Mouse (Mus musculus) layer of hippocampus, postnatal 14 days (tissue): ENCODE results near the gene Shf. TPM values are rescaled to one million over a fixed set of nuclear protein-coding genes. Genes with fewer than 3 reads are reported as not detected.

Experiments used
- DNase-seq, 2 experiments: peaks; one replicate each; pipeline ENCODE4 v3.0.0; 2021 to 2022; ENCODE audit warnings: low spot score in 2 of 2, mixed read lengths in 1 of 2
- total RNA-seq, 2 experiments: library from RNA; stranded (reverse); gene quantifications; 2 replicates each; pipeline ENCODE4 v1.2.3; 2021

Shf gene
- total RNA-seq, 2 experiments from 2014 or later, result 57.5 to 65.2 TPM

DNA sequence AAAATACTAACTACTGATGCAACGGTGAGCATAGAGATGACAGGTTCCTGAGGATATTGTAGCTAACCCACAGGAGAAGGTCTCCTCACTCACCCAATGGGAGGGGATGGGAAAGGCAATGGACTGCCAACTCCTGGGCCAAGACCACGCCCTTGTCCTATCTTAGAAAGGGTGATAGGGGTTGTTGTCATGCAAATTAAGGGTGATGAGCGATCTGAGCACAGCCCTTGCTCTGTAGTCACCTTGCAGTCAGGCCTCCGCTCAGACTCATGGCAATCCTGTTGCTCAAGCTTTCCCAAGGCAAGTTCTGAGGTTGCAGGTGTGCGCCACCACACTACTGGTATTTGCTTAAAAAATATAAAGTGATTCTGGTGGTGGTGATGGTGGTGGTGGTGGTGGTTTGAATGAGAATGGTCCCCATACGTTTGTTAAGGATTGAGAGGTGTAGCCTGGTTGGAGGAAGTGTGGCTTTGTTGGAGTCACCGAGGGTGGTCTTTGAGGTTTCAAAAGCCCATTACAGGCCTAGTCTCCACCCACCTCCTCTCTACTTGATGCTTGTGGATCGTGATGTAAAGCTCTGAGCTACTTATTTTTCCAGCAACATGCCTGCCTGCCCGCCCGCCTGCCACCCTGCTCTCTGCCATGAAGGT is 1.3 kb upstream of the Shf start:
- DNase-seq, result no peak

DNA sequence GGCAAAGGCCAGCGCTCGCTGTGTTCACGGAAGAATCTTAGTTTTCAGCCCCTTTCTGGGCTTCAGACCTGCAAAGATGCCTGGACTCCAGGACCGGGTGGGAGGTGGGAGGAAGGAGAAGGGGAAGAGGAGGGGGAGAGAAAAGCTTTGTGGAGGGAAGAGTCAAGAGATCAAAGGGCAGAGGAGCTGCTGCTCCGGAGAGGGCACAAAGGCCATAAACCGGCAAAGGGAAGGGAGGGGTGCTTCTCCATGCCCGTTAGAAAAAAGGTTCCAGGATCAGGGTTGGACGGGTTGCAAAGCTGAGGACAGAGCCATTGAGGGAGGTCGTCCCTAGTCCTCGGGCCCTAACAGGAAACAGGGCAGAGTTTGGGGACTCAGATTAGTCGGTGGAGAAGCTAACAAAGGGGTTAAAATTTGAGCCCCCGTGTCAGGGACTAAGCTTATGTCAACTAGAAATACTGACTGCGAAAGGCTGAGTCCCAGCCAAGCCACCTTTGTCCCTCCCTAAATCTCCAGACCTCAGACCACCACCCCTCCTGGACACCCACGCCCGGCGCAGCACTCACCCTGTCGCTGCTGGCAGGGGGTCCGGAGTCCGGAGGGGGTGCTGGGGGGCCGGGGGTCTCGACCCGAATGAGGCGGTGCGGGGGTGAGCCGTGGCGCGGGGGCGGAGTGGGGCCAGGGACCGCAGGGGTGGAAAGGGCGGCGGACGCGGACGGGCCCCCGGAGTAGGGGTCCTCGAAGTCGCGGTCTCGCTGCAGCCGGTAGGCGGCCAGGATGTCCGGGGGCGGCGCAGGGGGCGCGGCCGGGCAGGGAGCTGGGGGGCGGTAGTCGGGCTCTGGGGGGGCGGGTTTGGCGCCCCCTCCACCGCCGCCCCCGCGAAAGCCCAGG is 636 bp downstream of the Shf start:
- no peak for DNase-seq

DNA sequence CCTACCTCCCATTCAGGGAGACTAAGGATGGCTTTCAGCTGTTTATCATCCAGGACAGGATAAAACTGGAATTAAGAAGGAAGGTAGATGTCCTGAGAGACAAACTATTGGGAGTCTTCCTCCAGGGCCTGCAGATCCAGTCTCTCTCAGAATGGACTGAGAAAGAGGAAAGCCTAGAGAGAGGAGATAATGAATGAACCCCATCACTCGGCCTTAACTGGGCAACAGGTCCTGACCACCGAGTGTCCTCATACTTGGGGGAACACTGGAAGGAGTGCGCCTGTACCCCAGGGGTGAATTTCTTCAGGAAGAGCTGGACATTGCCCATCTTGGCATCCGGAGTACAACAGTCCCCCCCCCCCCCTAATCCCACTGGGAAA is 1.3 kb downstream of the Shf start:
- DNase-seq, result no peak

DNA sequence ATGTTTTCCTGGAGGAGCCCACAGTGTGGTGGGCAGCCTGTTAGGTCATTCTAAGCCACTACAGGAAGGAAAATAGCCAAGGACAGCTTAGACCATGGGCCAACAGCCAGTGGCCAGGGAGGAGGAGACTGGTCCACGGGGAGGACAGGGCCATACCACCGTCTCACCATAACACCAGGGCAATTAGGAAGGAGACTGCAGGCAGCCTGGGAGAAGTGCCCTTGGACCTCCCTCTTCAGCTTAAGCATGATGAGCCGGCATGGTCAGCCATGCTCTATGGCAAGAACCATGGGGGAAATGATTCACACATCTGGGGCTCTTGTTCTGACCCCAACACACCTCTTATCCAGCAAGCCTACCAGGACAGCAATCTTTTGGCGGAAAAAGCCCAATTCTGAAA is 1.8 kb downstream of the Shf start:
- no peak for DNase-seq

DNA sequence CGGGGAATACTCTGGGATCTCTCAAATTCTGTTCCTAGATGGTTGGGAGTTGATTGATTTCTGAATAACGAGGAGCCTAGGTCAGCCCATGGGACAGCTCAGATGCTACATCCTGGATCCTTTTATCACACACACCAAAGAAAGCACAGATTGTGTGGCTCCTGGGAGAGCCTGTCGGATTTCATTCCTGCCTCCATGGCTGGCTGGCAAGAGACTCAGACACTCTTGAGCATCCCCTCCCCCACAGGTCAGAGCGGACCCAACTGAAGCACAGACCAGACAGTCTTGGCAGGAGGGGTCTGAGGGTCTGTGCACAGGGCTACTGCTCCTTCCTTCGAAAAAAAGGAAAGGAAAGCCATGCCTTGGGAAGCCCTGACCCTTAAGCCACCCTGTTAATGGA is 2.3 kb downstream of the Shf start:
- DNase-seq, result no peak

DNA sequence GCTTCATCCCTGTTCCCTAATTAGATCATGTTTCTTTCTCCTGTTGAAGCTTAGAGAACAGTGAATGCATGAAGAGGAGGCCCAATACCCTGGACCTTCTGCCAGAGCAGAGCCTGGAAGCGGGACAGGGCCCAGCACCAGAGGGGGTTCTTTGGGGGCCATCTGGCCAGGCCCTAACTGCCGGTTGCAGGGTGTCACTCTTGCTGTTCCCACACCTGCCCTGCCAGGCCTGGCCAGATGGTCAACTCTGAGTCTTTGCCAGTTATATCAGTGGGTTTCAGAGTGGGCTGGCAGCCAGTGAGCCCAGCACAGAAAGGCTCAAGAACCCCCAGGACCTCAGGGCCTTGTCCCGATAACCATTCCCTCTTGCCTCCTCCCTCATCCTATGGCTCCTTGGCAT is 2.9 kb downstream of the Shf start:
- DNase-seq, result peak in 1 of 2 experiments; percentile 66

DNA sequence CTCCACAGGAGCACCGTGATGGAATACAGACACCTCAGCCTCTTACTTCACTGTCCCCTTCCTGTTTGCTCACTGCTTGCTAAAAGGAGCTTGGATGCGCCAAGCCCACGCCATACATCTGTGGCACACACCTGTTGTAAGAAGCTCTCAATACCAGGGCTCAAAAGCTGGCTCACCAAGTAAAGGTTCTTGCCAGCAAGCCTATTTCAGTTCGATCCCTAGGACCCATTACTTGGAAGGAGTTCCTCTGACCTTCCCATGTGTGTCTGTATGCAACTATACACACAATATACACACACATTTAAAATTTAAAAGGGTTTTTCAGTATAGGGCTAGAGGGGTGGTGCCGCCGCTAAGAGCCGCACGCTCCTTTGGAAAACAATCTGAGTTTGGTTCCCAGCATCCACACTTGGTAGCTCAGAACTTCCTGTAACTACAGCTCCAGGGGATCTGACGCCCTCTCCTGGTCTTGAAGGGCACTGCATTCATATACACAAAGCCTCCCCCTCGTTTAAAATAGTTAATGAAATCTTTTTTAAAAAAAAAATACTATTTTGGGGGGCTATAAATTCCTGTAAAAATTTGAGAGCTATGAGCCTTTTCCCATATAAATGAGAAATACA is 3.6 kb downstream of the Shf start:
- DNase-seq, result no peak

DNA sequence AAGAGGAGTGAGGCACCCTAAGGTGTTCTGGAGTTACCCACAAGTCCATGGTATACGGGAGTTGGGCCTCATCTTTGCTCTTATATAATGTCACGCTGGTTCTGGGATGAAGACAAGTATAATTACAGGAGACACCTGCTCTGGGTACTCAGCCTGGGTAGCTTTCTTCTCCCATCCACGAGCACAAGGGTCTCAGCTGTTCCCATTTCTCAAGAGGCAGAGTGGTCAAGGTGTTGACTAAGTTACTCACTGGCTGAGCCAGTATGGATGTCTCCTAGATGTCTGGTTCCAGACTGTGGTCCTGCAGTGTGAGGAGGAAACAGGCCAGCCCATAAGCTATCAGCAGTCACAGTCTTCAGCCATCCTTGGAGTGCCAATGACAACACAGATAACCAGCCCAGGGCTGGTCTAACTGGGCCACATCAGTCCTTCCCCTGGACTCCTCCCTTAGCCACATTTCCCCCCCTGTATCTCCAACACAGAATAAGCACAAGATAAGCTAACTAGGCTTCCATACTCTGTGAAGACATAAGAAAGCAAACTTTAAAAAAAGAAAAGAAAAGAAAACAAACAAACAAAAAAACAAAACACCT is 4.5 kb downstream of the Shf start:
- no peak for DNase-seq

DNA sequence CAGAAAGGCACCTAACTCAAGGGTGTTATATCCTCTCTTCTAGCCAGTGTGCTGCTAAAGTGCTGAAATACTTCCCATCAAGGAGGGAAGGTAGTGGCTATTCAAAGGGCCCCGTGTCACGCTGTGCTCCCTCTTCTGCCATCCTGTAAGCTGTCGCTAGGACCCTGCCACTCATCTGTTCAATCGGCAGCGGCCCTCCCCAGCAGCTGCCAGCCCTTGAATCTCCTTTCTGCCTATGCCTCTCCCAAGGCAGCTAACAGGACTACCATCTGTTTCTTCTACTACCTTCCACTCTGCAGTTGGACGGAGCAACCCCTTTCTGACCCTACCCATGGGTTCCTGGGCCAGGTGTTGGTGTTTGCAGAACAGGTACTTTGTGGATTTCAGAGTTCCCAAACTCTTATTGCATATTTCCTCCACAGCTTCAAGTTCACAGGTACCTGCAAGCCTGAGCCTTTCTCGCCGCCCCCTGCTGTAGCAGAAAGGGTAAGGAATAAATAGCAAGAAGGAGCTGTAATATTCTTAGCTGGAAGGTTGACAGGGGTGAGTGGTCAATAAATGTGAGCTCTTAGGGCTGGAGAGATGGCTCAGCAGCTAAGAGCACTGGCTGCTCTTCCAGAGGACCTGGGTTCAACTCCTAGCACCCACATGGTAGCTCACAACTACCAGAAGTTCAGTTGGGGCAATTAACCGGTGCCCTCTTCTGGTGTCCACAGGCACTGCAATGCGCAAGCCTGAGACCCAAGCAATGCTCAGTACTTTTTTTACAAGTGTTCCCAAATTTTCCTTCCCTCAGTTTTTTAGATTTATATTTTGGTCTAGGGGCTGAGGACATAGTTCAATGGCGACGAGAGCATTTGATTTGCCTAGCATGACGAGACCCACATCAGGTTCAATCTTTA is 6.1 kb downstream of the Shf start:
- DNase-seq, result no peak

DNA sequence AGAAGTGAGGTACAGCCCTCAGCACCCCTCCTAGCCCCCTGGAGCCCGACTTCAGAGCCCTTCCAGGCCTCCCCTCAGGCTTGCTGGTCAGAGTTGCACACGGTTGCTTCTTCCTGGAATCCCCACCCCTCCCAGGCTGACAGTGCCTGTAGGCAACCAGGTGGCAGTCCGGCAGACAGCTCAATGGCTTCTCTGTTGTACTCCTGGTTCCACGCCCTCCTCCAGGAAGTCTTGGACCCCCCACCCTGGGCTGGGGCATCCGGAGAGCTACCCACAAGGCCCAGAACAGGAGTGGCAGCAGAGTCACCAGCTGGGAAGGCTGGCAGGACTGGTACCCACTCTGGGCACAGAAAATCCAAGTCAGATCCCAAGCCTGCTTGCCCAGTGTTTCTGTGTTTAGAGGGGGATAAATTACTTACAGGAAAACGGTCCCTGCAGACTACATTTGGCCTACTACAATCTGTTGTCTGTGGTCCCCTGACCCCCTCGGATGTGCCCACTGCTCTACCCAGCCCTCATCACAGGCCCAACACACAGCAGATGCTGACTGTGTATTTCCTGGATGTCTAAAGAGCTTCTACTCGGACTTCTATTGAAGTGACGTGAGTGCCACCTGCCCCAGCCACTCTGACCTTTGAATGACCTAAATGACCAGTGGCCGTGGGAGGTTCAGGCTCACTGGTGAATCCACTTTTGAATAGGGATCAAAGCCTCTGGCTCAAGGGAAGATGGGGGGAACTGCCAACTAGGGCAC is 6.9 kb downstream of the Shf start:
- DNase-seq, result no peak

DNA sequence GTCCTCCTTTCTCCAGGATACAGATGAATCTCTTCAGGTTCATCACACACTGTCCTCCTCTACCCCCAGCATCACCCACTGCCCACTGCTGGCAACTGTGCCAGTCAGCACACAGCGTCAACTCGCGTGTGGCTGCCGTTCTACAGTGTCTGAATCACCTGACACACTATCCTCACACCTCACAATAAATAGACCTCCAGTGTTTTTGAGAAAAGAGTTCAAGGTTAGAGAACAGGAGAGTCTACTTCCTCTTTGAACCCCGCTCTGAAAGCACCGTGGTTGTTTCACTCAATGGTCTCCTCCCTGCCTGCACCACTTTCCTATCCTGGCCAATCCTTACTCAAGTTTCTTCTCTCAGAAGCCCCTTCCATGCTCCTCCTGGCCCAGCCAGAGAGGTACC is 7.8 kb downstream of the Shf start:
- no peak for DNase-seq

DNA sequence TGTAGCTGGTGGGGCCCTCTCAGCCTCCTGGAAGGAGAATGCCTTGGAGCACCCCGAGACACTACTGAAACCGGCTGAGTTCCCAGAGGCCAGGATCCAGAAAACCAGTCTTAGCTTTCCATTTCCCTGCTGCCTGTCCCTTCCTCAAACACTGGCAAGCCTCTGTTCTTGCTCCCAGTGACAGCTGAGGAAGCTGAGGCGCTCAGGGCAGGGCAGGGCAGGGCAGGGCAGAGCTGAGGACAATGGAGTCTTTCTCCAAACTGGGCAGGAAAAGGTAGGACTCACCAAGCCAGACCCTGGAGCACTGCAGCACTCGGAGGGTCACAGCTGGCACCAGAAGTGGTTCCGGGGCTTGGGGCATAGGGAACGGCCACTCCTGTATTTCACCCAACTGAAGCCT is 8.7 kb downstream of the Shf start:
- no peak for DNase-seq

DNA sequence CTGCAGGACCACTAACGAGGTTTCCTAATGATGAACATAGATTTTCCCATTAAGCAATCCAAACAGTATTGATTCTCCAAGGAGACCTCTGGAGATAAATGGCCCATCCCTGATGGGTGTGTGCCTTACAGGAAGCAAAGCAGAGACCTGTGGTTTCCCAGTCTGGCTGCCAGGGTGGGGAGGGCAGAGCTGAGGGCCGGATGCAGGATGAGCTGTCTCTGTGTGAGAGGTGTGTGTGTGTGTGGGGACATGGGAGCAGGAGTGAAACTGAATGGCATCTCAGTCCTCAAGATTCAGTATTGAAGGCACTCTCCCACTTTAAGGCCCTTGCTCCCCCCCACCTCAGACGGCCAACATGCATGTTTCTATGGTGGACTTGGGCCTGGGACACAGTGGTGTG is 12.8 kb downstream of the Shf start:
- no peak for DNase-seq

DNA sequence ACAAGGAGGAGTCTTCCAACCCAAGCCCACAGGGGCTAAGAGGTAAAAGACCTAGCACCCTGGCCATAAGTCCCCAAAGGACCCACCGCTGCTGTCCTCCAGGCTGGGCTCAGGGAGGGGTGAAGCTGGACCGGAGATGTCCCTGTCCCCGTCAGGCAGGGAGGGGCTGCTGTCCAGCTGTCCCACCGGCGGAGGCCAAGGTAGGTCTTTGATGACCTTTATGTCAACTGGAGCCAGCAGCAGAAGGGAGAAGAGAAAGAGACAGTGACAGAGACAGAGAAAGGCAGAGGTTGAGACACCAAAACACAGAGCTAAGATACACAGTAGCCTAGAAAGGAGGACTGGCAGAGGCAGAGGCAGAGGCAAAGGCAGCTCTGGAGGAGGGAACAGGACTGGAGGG is 13.6 kb downstream of the Shf start:
- DNase-seq, result no peak

DNA sequence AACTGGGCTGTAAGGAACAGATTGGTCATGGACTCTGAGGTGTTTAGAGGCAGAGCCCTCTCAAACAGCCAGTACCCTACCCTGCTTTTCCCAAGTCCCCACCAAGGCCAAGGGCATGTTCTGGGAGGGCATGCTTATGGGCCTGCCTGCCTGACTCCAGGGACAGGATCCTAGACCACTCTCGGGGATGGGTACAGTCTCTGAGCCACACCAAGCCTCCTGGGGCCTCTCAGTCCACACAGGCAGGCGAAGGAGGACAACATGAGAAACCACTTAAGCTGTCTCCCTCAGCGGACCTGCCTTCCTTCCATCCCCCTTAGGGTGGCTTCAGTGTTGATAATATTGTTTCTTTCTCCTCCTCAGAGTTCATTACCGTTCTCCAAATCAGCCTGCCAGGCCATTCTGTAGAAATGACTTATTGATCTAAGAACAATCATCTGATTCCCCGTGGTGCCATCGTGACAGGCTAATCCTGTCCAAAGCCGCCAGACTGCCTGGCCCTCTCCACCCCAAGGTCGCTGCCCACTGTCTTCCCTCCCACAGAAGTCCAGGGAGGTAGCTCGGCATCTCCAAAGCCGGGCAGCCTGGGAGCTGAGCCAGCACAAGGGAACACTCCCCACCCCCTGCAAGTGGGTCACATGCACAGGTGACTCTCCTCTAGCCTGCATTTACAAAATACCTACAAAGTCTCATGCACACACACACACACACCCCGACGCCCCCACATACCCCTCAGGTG is 14.6 kb downstream of the Shf start:
- DNase-seq, result no peak

DNA sequence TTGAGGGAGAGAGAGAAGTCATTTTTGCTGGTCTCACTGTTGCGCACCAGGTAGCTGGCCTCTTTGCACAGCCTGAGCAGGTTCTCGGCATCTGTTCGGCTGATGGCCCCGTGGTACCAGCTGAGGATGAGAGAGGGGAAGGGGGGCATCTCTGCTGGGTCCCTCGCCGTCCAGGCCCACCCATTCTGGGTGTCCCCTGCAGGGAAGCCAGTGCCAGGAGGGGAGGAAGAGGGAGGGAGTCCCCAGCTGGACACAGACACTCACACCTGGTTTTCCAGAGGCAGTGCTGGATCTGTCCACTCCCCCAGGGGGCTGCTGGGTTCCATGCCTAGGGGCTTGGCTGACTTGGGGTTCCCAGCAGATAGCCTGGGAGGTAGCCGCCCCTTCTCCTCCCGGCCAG is 15.2 kb downstream of the Shf start:
- no peak for DNase-seq

DNA sequence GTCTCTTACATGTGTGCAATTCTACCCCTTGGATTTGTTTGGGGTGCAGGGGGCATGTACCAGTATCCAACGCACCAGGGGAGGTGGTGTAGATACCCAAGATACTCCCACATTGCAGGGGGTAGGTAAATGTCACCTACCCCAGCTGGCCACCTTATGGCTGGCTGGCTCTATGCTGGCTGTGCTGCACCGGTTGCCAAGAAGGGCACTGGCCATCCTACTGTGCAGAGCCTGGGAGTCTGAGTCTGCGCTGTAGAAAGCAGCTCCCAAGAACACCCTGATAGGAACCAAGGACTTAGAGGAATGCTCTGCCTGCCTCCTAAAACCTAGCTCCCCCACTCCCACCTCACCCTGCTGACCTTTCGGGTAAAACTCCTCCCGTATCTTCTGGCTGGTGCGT is 16.0 kb downstream of the Shf start:
- DNase-seq, result no peak

DNA sequence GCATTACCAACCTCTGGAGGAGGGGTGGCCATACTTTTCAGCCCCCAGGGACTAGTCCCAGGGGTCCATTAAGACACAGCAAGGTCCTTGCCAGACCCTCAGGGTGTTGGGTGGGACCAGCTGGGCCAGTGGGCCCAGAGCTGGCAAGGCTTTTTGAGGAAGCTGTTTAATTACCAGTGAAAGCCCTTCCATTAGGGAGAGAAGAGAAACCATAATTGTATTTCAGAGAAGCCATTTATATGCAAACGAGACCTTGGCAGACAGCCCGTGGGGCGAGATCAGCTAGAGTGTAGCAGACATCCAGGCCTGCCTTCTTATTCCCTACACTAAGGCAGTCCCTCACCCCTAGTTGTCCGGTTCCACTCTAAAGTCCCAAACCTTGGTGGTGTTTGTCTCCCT is 17.0 kb downstream of the Shf start:
- peak; percentile 68 to 79 for DNase-seq

DNA sequence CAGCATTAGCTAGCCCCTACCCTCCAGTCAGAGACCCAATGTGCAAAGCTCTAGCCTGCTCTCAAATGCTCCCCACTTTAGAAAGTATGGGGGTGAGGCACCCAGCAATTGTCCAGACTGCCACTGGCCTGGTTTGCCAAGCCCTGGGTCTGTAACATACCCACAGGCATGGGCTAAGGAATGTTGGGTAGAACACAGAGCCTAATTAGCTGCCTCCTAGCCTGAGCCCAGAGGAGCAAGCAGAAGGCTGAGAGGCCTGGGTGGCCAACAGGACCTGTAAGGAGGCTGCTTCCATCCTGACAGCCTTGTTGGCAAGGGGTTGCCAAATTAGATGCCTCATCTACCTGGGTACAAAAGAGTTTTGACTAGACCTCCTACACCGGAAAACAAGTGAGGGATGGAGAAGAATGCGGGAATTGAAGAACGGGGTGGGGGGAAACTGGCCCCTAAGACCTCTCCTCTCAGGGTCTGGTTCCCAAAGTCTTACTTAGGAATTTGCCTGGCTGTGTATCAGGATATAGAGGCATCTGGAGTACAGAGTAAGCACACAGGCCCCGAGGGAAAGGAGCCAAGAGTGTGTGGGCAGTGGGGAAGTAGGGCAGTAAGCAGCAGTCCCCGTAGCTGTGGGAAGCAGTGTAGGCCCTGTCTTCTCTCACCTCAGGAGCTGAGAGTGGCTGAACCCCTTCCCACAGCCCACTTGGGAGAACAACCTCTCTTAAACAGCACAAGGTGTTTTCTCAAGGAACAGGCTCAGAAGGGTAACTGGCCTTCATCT is 17.6 kb downstream of the Shf start:
- no peak for DNase-seq
